Mouse (Mus musculus): ENCODE measurements around the gene Bpgm. TPM values are rescaled to one million over a fixed set of nuclear protein-coding genes. Genes with fewer than 3 reads are reported as not detected.

Bpgm gene
- polyA plus RNA-seq, 1 experiment = 18.6 TPM

DNA sequence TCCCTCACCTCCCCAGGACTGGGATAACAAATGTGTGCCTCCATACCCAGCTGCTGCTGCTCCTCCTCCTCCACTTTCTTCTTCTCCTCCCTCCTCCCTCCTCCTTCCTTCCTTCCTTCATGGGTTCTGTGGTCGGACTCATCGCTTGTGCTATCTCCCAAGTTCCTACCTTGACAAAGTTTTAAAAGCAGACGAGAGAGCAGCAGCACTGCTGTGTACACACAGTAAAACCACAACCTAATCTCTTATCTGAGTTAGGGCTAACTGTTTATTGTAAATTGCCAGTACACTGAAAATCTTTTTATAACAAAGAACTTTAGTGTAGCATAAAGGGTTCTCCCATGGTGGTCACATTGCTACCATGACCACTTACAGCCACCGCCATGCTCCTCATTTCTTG, 31.6 kb downstream of the Bpgm start:
- TF ChIP-seq POLR2A (IDR thresholded peaks at IDR 0.05; ENCODE audit: insufficient read length, low read depth) (no peak), SRF (IDR thresholded peaks at IDR 0.05; ENCODE audit: control insufficient read depth, insufficient read length, low read depth) (no peak), USF1 (IDR thresholded peaks at IDR 0.05; ENCODE audit: low read depth) (no peak)
- Histone ChIP-seq H3ac (ENCODE audit: control insufficient read depth, insufficient read length) (no peak overlapping the region), H3K79me2 (ENCODE audit: control insufficient read depth, insufficient read depth) (no peaks in the 10 kb centered on the region), H3K4me3 (no peak overlapping the region), H3K36me3 (ENCODE audit: control insufficient read depth, insufficient read depth) (no peaks in the 10 kb centered on the region), H3K27me3 (ENCODE audit: control insufficient read depth, insufficient read depth, insufficient read length) (no peaks in the 10 kb centered on the region), H3K4me2 (ENCODE audit: low read depth) (no peak overlapping the region)

DNA sequence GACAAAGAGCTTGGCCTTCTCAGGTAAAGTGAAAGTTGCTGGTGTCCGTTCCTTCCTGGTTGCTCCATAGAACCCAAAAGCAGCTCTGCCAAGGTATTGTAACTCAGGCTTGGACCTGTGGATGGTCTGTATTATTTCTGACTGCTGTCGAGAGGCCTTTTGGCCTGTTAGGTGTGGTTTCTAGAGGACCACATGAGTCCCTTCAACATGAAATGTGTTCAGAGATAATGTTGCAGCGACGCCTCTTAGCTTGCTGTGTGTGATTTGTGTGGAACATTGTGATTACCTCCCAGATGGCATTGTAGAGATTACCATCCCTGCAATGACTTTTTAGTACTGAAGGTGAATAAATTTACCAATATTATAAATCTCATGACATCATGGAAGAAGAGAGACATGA, 32.0 kb downstream of the Bpgm start:
- no peak overlapping the region for H3K4me2 ChIP-seq (ENCODE audit: low read depth)
- TF ChIP-seq MAX (IDR thresholded peaks at IDR 0.05; ENCODE audit: low read depth) = no peak
- no peak for TF ChIP-seq POLR2A (IDR thresholded peaks at IDR 0.05; ENCODE audit: insufficient read length, low read depth)
- TF ChIP-seq CEBPB (IDR thresholded peaks at IDR 0.05; ENCODE audit: insufficient read depth, poor library complexity, severe bottlenecking) = no peak
- TF ChIP-seq TCF3 (IDR thresholded peaks at IDR 0.05; ENCODE audit: insufficient read length, low read depth) = no peak
- no peak for TF ChIP-seq MYOD1 (IDR thresholded peaks at IDR 0.05; ENCODE audit: control insufficient read depth in 1 of 3, insufficient read length in 2 of 3, low read depth in 2 of 3)
- TF ChIP-seq USF1 (IDR thresholded peaks at IDR 0.05; ENCODE audit: low read depth) = no peak
- H3K79me2 ChIP-seq (ENCODE audit: control insufficient read depth, insufficient read depth) = no peaks in the 10 kb centered on the region
- no peaks in the 10 kb centered on the region for H3K27me3 ChIP-seq (ENCODE audit: control insufficient read depth, insufficient read depth, insufficient read length)
- H3K4me3 ChIP-seq = no peak overlapping the region
- no peak overlapping the region for H3ac ChIP-seq (ENCODE audit: control insufficient read depth, insufficient read length)
- no peaks in the 10 kb centered on the region for H3K36me3 ChIP-seq (ENCODE audit: control insufficient read depth, insufficient read depth)

DNA sequence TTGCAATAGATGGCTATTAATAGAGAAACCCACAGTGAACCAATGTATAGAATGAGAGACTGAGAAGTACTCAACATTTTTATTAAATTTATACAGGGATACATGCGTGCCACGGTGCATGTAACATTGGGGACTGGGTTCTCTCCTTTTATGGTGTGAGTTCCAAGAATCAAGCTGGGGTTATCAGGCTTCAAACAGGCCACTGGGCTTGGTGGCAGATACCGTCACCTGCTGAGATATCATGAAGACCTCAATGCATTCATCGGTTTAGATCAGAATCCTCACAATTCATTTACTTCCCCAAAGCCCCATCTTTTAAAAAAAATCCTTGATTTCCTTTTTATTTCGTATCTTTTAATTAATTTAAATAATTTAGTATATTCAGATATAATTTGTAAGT, 34.3 kb downstream of the Bpgm start:
- Histone ChIP-seq H3K4me3 (no peak overlapping the region), H3K4me2 (ENCODE audit: low read depth) (no peak overlapping the region), H3K27me3 (ENCODE audit: control insufficient read depth, insufficient read depth, insufficient read length) (no peaks in the 10 kb centered on the region), H3K36me3 (ENCODE audit: control insufficient read depth, insufficient read depth) (no peaks in the 10 kb centered on the region), H3K79me2 (ENCODE audit: control insufficient read depth, insufficient read depth) (no peaks in the 10 kb centered on the region), H3ac (ENCODE audit: control insufficient read depth, insufficient read length) (no peak overlapping the region)
- TF ChIP-seq POLR2AphosphoS2 (IDR thresholded peaks at IDR 0.05; ENCODE audit: insufficient read length, low read depth) (no peak), SRF (IDR thresholded peaks at IDR 0.05; ENCODE audit: control insufficient read depth, insufficient read length, low read depth) (no peak), TCF3 (IDR thresholded peaks at IDR 0.05; ENCODE audit: insufficient read length, low read depth) (no peak), CEBPB (IDR thresholded peaks at IDR 0.05; ENCODE audit: insufficient read depth, poor library complexity, severe bottlenecking) (no peak), REST (IDR thresholded peaks at IDR 0.05; ENCODE audit: insufficient read depth, insufficient read length) (no peak), E2F4 (IDR thresholded peaks at IDR 0.05; ENCODE audit: insufficient read depth) (no peak), MAX (IDR thresholded peaks at IDR 0.05; ENCODE audit: low read depth) (no peak), MYOD1 (IDR thresholded peaks at IDR 0.05; ENCODE audit: control insufficient read depth in 1 of 3, insufficient read length in 2 of 3, low read depth in 2 of 3) (no peak)

DNA sequence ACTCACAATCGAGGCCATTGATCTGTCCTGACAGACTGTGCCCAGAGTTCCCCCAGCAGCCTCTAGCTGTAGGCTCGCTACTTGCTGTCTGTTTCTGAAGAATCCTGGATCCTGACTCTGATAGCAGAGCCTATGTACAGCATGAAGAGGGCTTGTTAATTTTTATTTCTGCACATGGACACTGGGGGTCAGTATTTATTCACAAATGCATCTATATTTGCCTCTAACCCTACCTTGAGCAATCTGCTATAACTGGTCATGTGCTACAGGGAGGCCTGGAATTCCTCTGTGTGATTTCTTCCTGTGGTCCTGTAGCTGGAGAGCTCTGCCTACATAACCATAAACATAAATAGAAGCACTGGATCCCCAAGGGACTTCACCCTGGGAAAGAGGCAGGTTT, 35.4 kb downstream of the Bpgm start:
- Histone ChIP-seq H3K36me3 (ENCODE audit: control insufficient read depth, insufficient read depth) (no peaks in the 10 kb centered on the region), H3K27me3 (ENCODE audit: control insufficient read depth, insufficient read depth, insufficient read length) (no peaks in the 10 kb centered on the region), H3K4me3 (no peak overlapping the region), H3ac (ENCODE audit: control insufficient read depth, insufficient read length) (no peak overlapping the region), H3K4me2 (ENCODE audit: low read depth) (no peak overlapping the region), H3K79me2 (ENCODE audit: control insufficient read depth, insufficient read depth) (no peaks in the 10 kb centered on the region)
- TF ChIP-seq E2F4 (IDR thresholded peaks at IDR 0.05; ENCODE audit: insufficient read depth) (no peak), POLR2AphosphoS2 (IDR thresholded peaks at IDR 0.05; ENCODE audit: insufficient read length, low read depth) (no peak), REST (IDR thresholded peaks at IDR 0.05; ENCODE audit: insufficient read depth, insufficient read length) (no peak), USF1 (IDR thresholded peaks at IDR 0.05; ENCODE audit: low read depth) (peak; percentile 61), MYOD1 (IDR thresholded peaks at IDR 0.05; ENCODE audit: control insufficient read depth in 1 of 3, insufficient read length in 2 of 3, low read depth in 2 of 3) (no peak), TCF3 (IDR thresholded peaks at IDR 0.05; ENCODE audit: insufficient read length, low read depth) (no peak), MYOG (IDR thresholded peaks at IDR 0.05; ENCODE audit: control insufficient read depth in 1 of 3, insufficient read depth in 1 of 3, insufficient read length in 2 of 3, low read depth in 2 of 3) (no peak), MAX (IDR thresholded peaks at IDR 0.05; ENCODE audit: low read depth) (no peak), CEBPB (IDR thresholded peaks at IDR 0.05; ENCODE audit: insufficient read depth, poor library complexity, severe bottlenecking) (peak; percentile 68; the same call in 1 of the 2 replicates)

DNA sequence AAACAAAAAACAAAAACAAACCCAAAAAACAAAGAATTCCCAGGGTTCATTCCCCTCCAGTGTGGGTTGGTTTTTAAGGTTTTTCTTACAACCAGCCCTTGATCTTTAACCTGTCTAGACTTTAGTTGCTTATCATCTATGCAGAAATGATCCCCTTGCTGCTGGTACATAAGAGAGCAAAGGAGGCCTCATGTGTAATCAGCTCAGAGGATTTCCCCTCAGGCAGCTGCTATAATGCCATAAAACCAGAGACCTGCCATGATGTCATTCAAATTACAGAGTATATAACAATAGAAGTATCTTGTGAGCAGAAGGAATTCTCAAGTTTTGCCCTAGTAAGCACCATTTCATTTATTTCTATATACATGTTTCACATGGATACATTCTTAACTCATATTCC, 36.7 kb downstream of the Bpgm start:
- no peaks in the 10 kb centered on the region for H3K36me3 ChIP-seq (ENCODE audit: control insufficient read depth, insufficient read depth)
- TF ChIP-seq MYOG (IDR thresholded peaks at IDR 0.05; ENCODE audit: control insufficient read depth in 1 of 3, insufficient read depth in 1 of 3, insufficient read length in 2 of 3, low read depth in 2 of 3) (no peak), USF1 (IDR thresholded peaks at IDR 0.05; ENCODE audit: low read depth) (no peak), SRF (IDR thresholded peaks at IDR 0.05; ENCODE audit: control insufficient read depth, insufficient read length, low read depth) (no peak)
- H3K27me3 ChIP-seq (ENCODE audit: control insufficient read depth, insufficient read depth, insufficient read length) = no peaks in the 10 kb centered on the region
- no peak overlapping the region for H3K4me3 ChIP-seq
- H3K79me2 ChIP-seq (ENCODE audit: control insufficient read depth, insufficient read depth) = no peaks in the 10 kb centered on the region
- no peak overlapping the region for H3K4me2 ChIP-seq (ENCODE audit: low read depth)
- H3ac ChIP-seq (ENCODE audit: control insufficient read depth, insufficient read length) = no peak overlapping the region

DNA sequence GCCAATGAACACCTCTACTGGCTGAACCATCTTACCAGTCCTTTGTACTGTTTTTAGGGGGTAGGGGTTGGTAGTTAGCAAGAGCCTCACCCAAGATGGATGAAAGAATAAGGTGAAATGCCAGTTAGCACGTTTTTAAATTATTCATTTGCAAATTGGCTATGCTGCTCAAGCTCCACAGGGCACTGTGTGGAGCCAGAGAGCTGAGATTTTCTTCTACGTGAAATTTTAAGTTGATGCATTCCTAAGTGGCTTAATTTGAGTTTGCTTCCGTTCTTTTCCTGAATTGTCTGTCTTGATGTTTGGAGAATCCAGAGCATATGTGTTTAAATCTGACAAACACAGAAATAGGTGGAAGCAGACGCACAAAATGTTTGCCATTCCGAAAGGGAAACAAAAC, 38.6 kb downstream of the Bpgm start:
- TF ChIP-seq MYOD1 (IDR thresholded peaks at IDR 0.05; ENCODE audit: control insufficient read depth in 1 of 3, insufficient read length in 2 of 3, low read depth in 2 of 3) = no peak
- no peak for TF ChIP-seq POLR2A (IDR thresholded peaks at IDR 0.05; ENCODE audit: insufficient read length, low read depth)
- TF ChIP-seq TCF12 (IDR thresholded peaks at IDR 0.05; ENCODE audit: insufficient read depth, poor library complexity, severe bottlenecking) = no peak
- no peak for TF ChIP-seq REST (IDR thresholded peaks at IDR 0.05; ENCODE audit: insufficient read depth, insufficient read length)
- no peak for TF ChIP-seq POLR2AphosphoS2 (IDR thresholded peaks at IDR 0.05; ENCODE audit: insufficient read length, low read depth)
- TF ChIP-seq USF1 (IDR thresholded peaks at IDR 0.05; ENCODE audit: low read depth) = no peak
- TF ChIP-seq E2F4 (IDR thresholded peaks at IDR 0.05; ENCODE audit: insufficient read depth) = no peak
- no peak for TF ChIP-seq TCF3 (IDR thresholded peaks at IDR 0.05; ENCODE audit: insufficient read length, low read depth)
- no peak for TF ChIP-seq MAX (IDR thresholded peaks at IDR 0.05; ENCODE audit: low read depth)
- no peak for TF ChIP-seq SRF (IDR thresholded peaks at IDR 0.05; ENCODE audit: control insufficient read depth, insufficient read length, low read depth)
- no peak for TF ChIP-seq CEBPB (IDR thresholded peaks at IDR 0.05; ENCODE audit: insufficient read depth, poor library complexity, severe bottlenecking)
- Histone ChIP-seq H3ac (ENCODE audit: control insufficient read depth, insufficient read length) (no peak overlapping the region), H3K36me3 (ENCODE audit: control insufficient read depth, insufficient read depth) (no peaks in the 10 kb centered on the region), H3K4me2 (ENCODE audit: low read depth) (no peak overlapping the region), H3K27me3 (ENCODE audit: control insufficient read depth, insufficient read depth, insufficient read length) (no peaks in the 10 kb centered on the region), H3K79me2 (ENCODE audit: control insufficient read depth, insufficient read depth) (no peaks in the 10 kb centered on the region), H3K4me3 (no peak overlapping the region)

All from myocyte (in vitro differentiated cells).